Mouse (Mus musculus) left cerebral cortex, postnatal 36 days (tissue): ENCODE data around the gene Fcna. TPM values are rescaled to one million over a fixed set of nuclear protein-coding genes. Genes with fewer than 3 reads are reported as not detected.

Experiments
- DNase-seq, 2 experiments: peaks; one replicate each; pipeline ENCODE4 v3.0.0; 2021 to 2022; ENCODE audit warnings: low spot score in 2 of 2, mixed read lengths in 1 of 2
- intact Hi-C: fragments of 180-260 bp; cut with DNase I; formaldehyde crosslinking; loops from one replicate; pipeline ENCODE4 v1.15.1; 2025
- total RNA-seq, 2 experiments: library from RNA; stranded (reverse); gene quantifications; 2 replicates each; pipeline ENCODE4 v1.2.3; 2021

Gene Fcna
- total RNA-seq: under 1 TPM; 0.25 to 0.50 TPM

DNA sequence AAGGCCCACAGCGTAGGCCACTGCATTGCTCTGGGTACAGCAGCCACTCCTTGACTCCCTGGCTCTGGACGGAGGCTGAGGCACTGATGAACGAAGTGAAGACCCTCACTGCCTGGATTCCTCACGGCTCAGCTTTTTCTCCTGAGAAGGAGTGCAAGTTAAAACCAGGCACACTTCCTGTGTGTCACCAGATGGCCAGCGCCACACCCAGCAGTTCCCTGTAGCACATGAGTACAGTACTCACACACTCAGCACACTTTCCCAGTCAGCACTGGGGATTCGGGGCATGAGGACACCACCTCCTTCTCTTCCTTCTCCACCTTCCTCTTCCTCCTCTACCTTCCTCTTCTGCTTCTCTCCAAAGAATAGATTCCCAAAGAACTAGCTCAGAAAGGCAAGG is at the start of gene Fcna:
Fcna (minus strand) TSS at position 220 of the 400 bp plus-strand sequence.
- intact Hi-C loops: no loop called here

DNA sequence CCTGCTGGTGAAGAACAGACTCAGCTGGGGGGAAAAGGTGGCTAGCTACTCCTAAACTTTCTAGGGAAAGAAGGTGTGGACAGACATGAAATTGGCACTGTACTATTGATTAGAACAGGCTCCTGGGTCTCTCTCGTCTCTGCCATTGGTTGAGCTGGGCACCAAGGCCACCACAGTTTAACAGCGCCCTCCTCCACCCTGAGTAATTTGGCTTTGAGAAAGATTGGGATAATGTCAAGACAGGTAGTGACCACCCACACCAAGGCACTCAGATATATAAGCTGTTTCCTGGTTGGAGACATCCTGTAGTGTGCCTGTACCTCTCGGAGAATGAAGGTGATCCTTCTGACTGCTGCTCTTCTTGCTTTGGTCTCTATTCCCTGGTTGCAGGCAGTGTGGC is 48.7 kb upstream of the Fcna start, which contains the start of gene Lcn6:
Lcn6 (plus strand) TSS at position 301 of the 400 bp plus-strand sequence.
- DNase-seq: no peak
- intact Hi-C loops: no loop called here

More for the DNA sequence above, at the start of gene Fcna:
- no peak for DNase-seq

- DNase-seq: no peak
- intact Hi-C loops: loop anchor here (10.0 kb wide), 1 partner anchor 448 kb away; no protein-coding TSS in a partner anchor
Measured at GRCm38 (mm10) chr2:25666516-25666915, 38.7 kb upstream of the Fcna start.

DNA sequence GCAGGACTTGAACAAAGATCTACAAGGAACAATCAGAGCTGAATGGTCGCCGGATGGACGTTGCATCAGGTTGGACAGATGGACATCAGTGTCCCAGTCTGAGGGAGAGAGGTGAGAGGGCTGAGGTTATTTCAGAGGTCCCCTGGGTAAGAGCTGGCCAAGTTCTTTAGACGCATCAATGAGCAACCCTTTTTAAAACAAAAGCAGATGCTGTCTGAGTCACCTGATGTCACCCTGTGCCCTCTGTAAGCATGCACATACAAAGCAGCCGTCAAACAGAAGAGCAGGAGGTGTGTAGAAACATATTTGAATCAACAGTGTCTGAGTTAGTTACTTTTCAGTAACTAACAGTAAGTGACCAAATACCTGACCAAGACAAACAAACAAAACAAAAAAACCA is 36.3 kb upstream of the Fcna start:
- DNase-seq: no peak
- intact Hi-C loops: loop anchor here (10.0 kb wide), 1 partner anchor 451 kb away; no protein-coding TSS in a partner anchor

DNA sequence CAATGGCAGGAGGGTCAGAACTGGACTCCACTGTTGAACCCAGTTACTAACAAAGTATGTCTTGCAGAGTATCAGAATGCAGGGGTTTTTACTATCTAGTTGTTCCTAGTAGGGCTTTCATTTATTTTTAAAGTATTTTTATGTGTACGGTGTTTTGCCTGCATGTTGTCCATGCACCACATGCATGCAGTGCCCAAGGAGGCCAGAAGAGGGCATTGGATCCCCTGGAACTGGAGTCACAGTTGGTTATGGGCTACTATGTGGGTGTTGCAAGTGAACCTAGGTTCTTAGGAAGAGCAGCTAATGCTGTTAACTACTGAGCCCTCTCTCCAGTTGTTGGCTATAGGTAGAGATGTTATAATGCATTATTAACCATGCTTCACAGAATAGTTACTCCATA is 35.7 kb upstream of the Fcna start:
- DNase-seq: no peak
- intact Hi-C loops: loop anchor here (10.0 kb wide), 1 partner anchor 451 kb away; no protein-coding TSS in a partner anchor

GRCm38 (mm10) chr2:25661245-25661970 is 33.6 kb upstream of the Fcna start:
- intact Hi-C loops: loop anchor here (10.0 kb wide), 1 partner anchor 453 kb away; no protein-coding TSS in a partner anchor

GRCm38 (mm10) chr2:25660279-25660678 is 32.4 kb upstream of the Fcna start:
- intact Hi-C loops: loop anchor here (10.0 kb wide), 1 partner anchor 455 kb away; no protein-coding TSS in a partner anchor
- no peak for DNase-seq

More at GRCm38 (mm10) chr2:25661245-25661970, 33.6 kb upstream of the Fcna start:
- DNase-seq: no peak

GRCm38 (mm10) chr2:25657652-25658051 is 29.8 kb upstream of the Fcna start, which contains the start of gene Lcn5:
Lcn5 (plus strand) TSS chr2:25657952.
- intact Hi-C loops: no loop called here
- DNase-seq: no peak

DNA sequence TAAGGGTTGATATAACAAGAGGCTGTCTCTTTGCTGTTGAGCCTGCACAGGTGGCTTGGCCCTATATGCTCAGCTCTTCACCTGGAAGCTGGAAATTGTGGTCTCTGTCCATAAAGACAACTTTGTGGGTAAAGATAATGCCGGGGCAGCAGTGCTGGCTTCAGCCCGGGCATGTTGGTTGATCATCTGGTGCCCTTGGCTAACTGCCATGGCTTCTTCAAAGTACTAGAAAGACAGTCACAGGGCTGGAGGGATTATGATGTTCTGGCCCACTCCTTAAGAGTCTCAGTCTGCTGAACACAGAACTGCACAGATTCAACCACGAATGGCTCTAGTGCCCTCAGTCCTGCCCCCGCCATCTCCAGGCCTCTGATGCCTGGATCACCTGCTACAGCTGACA is 29.4 kb upstream of the Fcna start:
- no peak for DNase-seq
- intact Hi-C loops: no loop called here

GRCm38 (mm10) chr2:25656691-25657090 is 28.9 kb upstream of the Fcna start:
- peak in 1 of 2 experiments; percentile 14 for DNase-seq
- intact Hi-C loops: no loop called here

DNA sequence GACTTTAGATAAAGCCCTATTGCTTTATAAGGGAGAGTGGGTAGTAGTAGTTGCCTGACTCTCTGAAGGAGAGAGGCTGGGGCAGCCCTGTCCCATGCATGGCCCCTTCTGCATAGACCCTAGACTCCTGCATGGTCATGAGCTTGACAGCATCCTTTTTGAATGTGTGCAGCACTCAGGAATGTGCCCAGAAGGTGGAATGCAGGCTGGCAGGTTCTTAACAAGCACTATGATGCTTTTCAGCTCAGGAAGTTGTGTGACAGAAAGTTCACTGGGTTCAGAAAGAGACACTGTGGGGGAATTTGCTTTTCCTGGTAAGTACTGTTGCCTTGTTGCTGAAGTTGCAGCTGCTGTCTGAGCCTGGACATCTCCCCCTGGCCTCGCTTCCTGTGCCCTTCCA is 26.7 kb upstream of the Fcna start:
- intact Hi-C loops: no loop called here
- DNase-seq: no peak

GRCm38 (mm10) chr2:25652902-25653301 is 25.1 kb upstream of the Fcna start, which contains the start of gene Lcn8:
Lcn8 (plus strand) TSS chr2:25653120.
- DNase-seq: no peak
- intact Hi-C loops: no loop called here

- intact Hi-C loops: no loop called here
- DNase-seq: no peak
Measured at GRCm38 (mm10) chr2:25639890-25640289, 12.1 kb upstream of the Fcna start.

- no peak for DNase-seq
- intact Hi-C loops: no loop called here
Measured at GRCm38 (mm10) chr2:25634046-25634445, 6.2 kb upstream of the Fcna start.

DNA sequence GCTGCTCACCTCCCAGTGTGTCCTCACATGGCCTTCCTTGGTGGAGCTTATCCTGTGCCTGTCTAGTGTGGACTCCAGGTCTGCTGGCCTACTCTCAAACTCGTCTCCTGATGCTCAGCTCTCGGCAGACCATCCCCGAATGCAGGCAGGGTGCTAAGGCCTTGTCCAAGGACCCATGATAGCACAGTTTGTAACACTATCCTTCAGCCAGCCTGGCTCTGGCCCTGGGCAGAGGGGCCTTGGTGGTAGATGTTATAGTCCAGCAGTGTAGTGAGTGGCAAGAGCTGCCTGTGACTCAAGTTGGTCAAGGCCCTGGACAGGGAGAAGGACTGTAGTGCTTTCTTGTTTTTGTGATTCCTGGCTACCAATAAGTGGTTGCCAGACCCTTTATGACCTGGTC is 5.8 kb upstream of the Fcna start:
- intact Hi-C loops: no loop called here
- DNase-seq: no peak

GRCm38 (mm10) chr2:25628738-25629137 is 908 bp upstream of the Fcna start:
- intact Hi-C loops: no loop called here

GRCm38 (mm10) chr2:25625986-25626385 is 1.8 kb downstream of the Fcna start:
- DNase-seq: no peak
- intact Hi-C loops: no loop called here

More at GRCm38 (mm10) chr2:25628738-25629137, 908 bp upstream of the Fcna start:
- DNase-seq: no peak

GRCm38 (mm10) chr2:25621229-25622200 is 6.3 kb downstream of the Fcna start, which contains the start of gene Tmem141:
Tmem141 (minus strand) TSS chr2:25622005.
- intact Hi-C loops: no loop called here
- peak; percentile 82 to 84 for DNase-seq

DNA sequence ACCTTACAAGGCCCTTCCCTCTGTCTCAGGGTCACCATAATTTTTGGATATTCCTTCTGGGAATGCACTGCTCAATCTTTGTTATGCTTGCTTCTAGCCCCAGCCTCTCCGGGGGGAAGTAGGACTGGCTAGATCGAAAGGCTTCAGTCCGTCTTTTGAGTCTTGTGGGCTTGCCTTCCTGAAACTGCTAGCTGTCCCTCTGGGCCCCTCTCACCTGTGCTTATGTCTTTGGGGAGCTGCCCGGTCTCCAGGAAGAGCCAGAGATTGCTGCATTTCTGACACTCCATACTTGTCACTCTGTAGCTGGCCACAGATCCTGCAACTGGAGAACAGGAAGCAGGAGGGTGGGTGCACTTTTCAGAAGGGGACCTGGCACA is 7.0 kb downstream of the Fcna start:
- intact Hi-C loops: no loop called here
- DNase-seq: no peak

DNA sequence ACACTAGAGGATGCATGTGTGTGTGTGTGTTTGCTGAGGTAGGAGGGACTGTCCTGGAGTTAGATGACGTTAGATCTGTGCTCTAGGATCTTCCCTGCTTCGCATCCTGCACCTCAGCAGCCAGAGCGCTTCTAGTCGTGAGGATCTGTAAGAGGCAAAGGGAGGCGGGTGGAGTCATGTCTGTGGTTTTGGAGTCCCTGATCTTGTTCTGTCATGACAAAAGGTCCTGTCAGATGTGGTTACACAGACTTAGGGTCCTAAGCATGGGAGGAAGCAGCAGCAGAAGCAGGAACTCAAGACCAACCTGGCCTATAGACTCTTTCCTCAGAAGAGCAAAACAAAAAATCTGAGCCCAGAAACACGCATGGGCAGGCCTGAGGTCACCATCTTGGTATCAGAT is 7.4 kb downstream of the Fcna start:
- DNase-seq: no peak
- intact Hi-C loops: no loop called here
